Mouse (Mus musculus): ENCODE data around the gene Gm8279. TPM values are rescaled to one million over a fixed set of nuclear protein-coding genes. Genes with fewer than 3 reads are reported as not detected.
"Not testable (repeated sequence)": the region's sequence is repeated elsewhere in the genome, so short reads cannot be mapped to it uniquely, and the experiment has no call there.

Gene Gm8279
- not detected in 2 replicates for polyA plus RNA-seq (2015; fragmentation: Nextera tagmentation; extraction: Ambion mirVana)

DNA sequence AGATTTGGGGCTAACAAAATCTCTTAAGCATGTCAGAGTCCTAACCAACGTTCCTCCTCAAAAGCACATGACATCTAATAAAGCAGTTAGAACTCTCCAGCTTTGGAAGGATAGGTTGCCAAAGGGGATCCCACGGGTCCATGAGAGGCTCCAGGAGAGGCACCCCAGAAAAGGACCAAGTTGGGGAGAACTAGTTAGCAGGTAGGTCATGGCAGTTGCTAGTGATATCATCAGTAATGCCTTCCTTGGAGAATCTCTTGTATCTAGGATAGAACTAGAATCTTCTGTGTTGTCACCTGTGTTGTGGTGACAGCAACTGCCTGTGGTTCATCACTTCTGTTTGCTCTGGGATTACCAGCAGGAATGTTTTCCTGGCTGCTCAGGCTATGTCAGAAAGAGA, at the start of gene Gm8279:
Gm8279 (plus strand) TSS at position 301 of the 400 bp plus-strand sequence.
- 78% methylated on average over 2 of the region's 2 CpGs for WGBS
- not testable (repeated sequence) for ATAC-seq; H3K27ac ChIP-seq; H3K4me2 ChIP-seq (replicated peaks); H3K36me3 ChIP-seq; H3K9ac ChIP-seq; H3K27me3 ChIP-seq (replicated peaks); H3K4me3 ChIP-seq (replicated peaks); H3K4me1 ChIP-seq (replicated peaks); H3K9me3 ChIP-seq

DNA sequence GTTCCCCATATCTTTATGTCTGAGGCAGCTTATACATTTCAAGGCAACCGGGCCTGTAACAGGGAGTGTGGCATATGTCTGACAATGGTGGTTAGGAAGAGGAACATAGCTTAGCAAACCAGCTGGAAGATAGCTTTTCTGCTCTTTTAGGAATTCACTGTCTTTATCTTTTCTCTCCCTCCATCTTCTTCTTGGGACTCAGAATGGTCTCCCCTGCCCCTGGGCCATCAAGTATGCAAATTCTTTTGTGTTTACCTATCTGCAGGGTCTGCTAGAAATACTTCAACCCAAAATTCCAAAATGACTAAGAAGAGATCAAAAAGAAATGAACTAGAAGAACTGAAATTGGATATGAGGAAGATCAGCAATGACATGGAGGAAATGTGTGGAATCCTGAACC, 32.9 kb downstream of the Gm8279 start, which contains the start of gene Gm3317:
Gm3317 (plus strand) TSS at position 301 of the 400 bp plus-strand sequence.
- not testable (repeated sequence) for H3K9me3 ChIP-seq; ATAC-seq; H3K36me3 ChIP-seq; H3K4me1 ChIP-seq (replicated peaks); H3K27ac ChIP-seq; H3K27me3 ChIP-seq (replicated peaks); H3K4me2 ChIP-seq (replicated peaks); H3K9ac ChIP-seq; H3K4me3 ChIP-seq (replicated peaks)
- no CpG with 5 or more reads among the region's 1 CpGs for WGBS

DNA sequence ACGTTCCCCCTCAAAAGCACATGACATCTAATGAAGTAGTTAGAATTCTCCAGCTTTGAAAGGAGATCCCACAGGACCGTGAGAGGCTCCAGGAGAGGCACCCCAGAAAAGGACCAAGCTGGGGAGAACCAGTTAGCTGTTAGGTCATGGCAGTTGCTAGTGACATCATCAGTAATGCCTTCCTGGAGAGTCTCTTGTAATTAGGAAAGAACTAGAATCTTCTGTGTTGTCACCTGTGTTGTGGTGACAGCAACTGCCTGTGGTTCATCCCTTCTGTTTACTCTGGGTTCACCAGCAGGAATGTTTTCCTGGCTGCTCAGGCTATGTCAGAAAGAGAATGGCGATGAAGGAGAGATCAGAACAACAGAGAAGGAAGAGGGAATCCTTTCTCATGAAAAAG, 54.2 kb downstream of the Gm8279 start, which contains the start of gene Gm8271:
Gm8271 (plus strand) TSS at position 301 of the 400 bp plus-strand sequence.
- no CpG with 5 or more reads among the region's 3 CpGs for WGBS
- H3K4me2 ChIP-seq (replicated peaks); ATAC-seq; H3K27ac ChIP-seq; H3K4me1 ChIP-seq (replicated peaks); H3K4me3 ChIP-seq (replicated peaks); H3K27me3 ChIP-seq (replicated peaks); H3K9ac ChIP-seq; H3K36me3 ChIP-seq; H3K9me3 ChIP-seq: not testable (repeated sequence)

Other genes with a start within 250 kb of the Gm8279 start
- not detected in 2 replicates for gene Gm3278, start 239.1 kb upstream of the Gm8279 start, polyA plus RNA-seq (2015; fragmentation: Nextera tagmentation; extraction: Ambion mirVana)
- not detected in 2 replicates for gene Gm8297, start 147.6 kb upstream of the Gm8279 start, polyA plus RNA-seq (2015; fragmentation: Nextera tagmentation; extraction: Ambion mirVana)
- not detected in 2 replicates for gene Gm3298, start 115.6 kb upstream of the Gm8279 start, polyA plus RNA-seq (2015; fragmentation: Nextera tagmentation; extraction: Ambion mirVana)
- not detected in 2 replicates for gene 4930555G01Rik, start 80.9 kb upstream of the Gm8279 start, polyA plus RNA-seq (2015; fragmentation: Nextera tagmentation; extraction: Ambion mirVana)
- 0.37 and 0.53 TPM in 2 replicates for gene Gm8281, start 60.5 kb upstream of the Gm8279 start, polyA plus RNA-seq (2015; fragmentation: Nextera tagmentation; extraction: Ambion mirVana)
- gene Gm3317, start 33.0 kb downstream of the Gm8279 start, polyA plus RNA-seq (2015; fragmentation: Nextera tagmentation; extraction: Ambion mirVana), result not detected in 2 replicates
- not detected in 2 replicates for gene Gm8271, start 54.3 kb downstream of the Gm8279 start, polyA plus RNA-seq (2015; fragmentation: Nextera tagmentation; extraction: Ambion mirVana)
- gene Gm3526, start 129.1 kb downstream of the Gm8279 start, polyA plus RNA-seq (2015; fragmentation: Nextera tagmentation; extraction: Ambion mirVana), result not detected in 2 replicates
- gene Gm3542, start 203.4 kb downstream of the Gm8279 start, polyA plus RNA-seq (2015; fragmentation: Nextera tagmentation; extraction: Ambion mirVana), result not detected in 2 replicates